Mouse (Mus musculus): ENCODE measurements at regions not wholly inside any gene's neighbourhood (a gene's known extent, or its start where the extent isn't known, plus 50 kb on each side); places are given as distances from the start of the nearest gene placed in this dataset.

DNA sequence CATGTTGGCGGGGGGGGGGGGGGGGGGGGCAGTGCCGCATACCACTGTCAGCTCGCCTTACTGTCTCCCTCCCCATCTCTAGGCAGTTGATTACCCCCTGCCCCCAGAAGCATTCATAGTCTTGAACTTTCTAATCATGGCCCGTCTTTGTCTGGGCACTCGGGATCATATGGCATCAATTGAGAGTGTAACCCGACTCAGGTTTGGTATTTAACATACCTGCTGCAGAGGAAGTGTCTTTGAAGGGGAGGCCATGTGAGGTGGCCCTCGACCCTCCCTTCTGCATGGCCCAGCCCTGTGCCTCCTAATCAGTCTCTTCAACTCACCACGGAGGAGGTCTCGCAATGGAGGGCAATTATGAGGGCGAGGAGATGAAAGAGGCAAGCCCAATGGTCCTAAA is 286.5 kb downstream of the Mycn start:
- no peak for TF ChIP-seq GATA1 (IDR thresholded peaks at IDR 0.05; ENCODE audit: low read length)

DNA sequence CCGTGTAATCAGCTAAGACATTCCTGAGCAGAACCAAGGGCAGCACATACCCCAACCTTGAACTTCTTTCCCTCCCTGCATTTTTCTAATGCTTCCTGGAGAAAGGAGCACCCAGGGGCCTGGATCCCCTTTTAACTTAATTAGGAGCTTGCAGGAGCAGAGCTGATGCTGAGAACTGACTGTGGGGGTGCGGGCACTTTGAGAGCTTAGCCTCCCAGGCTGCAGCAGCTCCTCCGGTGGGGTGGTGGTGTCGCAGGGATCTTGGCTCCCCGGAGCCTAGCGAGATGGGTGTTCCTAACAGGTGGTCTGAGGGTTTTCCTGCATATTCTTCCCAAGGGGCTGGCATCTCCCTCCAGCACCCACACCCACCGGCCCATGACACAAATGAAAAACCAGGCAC is 289.4 kb downstream of the Mycn start:
- TF ChIP-seq GATA1 (IDR thresholded peaks at IDR 0.05; ENCODE audit: low read length): no peak

DNA sequence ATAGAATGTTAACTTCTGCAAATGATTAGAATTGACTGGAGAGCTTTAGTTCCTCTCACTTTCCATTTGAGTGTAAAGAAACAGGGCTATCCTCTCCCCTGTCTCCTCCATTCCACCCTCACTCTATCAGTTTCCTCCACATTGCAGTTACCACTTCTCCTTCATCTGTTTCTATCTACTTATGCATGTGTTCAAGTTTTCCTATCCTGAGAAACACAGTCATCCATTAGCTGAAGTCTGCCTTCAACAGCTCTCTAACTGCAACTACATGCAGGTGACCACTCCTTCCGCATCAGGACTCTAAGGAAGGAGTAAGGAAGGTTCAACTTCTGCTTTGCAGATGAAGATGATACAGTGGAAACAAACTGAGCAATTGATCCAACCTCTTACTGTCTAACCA is 291.4 kb downstream of the Mycn start:
- TF ChIP-seq GATA1 (IDR thresholded peaks at IDR 0.05; ENCODE audit: low read length): no peak

DNA sequence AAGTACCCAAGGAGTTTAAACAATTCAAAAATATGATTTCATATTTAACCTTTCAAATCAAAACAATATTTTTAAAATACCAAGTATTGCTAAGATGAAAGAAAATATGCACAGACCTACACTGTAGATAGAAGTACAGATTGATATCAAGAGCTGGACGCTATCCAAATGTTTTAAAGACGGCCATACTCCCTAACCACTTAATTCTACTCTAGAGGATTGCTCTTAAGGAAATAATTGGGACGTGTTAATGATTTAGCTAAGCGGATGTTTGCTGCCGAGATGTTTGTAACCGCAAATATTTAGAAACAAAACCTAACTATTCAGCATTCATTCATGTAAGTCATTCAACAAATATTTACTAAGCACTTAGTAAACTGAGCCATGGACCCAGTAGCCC is 294.2 kb downstream of the Mycn start:
- TF ChIP-seq GATA1 (IDR thresholded peaks at IDR 0.05; ENCODE audit: low read length): no peak

DNA sequence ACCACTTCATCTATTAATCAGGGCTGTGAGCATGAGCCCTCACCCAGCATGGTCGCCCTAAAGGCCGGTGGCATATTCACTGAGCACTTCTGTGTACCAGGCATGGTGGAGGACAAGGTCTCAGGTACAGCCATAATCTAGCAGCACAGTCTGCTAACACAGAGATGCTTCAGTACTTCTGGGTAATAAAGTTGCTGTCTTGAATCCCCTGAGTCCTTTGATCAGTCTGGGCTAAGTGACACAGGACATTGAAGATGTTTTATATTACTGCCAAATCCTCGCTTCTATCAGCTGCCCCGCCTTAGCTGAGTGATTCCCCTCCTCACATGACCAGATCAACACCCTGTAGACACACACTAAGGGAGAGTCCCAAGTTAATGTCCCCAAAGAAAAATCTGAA is 296.5 kb downstream of the Mycn start:
- no peak for TF ChIP-seq GATA1 (IDR thresholded peaks at IDR 0.05; ENCODE audit: low read length)

DNA sequence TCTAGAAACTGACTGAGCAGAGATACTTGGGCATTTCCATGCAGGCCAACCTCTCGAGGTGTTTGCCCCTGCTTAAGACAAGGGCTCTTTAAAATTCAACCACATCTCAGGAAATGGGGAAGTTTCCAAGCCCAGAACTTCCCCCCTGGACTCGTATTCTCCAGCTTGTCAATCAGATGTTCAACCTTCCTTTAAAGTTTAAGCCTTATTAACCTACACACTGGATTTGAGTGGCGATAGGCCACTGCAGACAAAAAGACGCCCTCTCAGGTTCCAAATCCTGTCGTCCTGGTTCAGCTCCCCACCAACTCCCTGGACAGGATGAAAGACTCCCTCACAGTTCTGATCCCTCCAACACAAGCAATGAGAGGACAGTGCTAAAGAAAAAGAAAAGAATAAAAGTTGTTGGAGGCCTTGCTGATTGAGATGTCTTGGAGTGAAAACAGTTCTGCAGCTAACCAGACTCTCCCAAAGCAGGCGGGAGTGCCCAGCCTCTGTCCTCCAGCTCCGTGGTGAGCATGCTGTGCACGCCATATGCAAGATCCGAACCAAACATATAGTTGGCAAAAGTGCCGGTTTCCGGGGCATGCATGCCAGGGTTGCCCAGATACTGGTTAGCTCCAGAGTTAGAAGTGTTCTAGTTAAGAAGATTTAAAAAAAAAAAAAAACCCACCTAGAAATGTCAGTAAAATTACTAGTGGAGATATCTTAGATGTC is 298.3 kb downstream of the Mycn start:
- no peak for TF ChIP-seq GATA1 (IDR thresholded peaks at IDR 0.05; ENCODE audit: low read length)

DNA sequence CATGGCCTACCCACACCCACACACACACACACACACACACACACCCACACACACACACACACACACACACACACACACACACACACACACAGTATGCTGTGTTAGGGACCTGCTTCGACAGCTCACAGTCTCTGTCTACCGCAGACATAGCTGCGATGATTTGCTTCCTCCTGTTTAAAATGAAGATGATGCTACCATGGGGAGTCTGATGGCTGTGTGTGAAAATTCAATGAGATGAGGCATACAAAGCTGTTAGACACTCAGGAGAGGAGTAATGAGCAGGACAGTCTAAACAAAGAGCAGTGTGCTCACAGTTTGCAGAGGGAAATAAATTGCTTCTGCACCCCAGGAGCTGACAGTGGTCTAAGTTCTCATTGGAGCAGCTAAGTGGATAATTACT is 306.4 kb downstream of the Mycn start:
- TF ChIP-seq GATA1 (IDR thresholded peaks at IDR 0.05; ENCODE audit: low read length): no peak

DNA sequence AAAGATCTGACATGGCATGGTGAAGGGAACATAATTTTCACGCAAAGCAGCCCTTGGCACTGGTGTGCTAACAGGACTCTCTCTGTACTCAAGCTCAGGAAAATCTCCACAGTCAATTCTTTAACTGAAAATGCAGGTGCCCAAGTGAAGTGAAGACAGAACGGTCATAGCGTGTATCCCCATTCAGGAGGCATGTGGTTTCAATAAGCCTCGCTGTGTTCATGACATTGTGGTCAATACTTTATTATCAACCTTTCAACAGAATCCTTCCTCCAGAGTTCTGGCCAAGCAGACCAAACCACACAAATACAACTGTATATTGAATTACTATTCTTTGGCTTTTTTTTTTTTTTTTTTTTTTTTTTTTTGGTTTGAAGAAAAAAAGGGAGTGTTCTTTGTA is 314.1 kb downstream of the Mycn start:
- no peak for TF ChIP-seq GATA1 (IDR thresholded peaks at IDR 0.05; ENCODE audit: low read length)

DNA sequence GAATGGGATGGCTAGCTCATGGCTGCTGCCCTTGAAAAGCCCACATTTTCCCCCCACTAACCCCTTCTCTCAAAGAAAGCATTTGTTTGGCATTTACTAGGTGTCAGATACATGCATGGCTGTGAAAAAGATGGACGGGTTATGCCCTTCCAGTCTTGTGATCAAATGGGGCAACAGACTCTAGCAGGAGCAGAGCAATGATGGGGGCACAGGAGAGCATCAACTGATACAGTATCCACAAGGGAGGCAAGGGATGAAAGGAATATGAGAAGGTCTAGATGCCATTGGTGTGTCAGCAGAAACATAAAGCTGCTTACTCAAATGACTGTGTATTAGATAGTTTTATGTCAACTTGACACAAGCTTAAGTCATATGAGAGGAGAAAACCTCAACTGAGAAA is 315.9 kb downstream of the Mycn start:
- TF ChIP-seq GATA1 (IDR thresholded peaks at IDR 0.05; ENCODE audit: low read length): no peak

DNA sequence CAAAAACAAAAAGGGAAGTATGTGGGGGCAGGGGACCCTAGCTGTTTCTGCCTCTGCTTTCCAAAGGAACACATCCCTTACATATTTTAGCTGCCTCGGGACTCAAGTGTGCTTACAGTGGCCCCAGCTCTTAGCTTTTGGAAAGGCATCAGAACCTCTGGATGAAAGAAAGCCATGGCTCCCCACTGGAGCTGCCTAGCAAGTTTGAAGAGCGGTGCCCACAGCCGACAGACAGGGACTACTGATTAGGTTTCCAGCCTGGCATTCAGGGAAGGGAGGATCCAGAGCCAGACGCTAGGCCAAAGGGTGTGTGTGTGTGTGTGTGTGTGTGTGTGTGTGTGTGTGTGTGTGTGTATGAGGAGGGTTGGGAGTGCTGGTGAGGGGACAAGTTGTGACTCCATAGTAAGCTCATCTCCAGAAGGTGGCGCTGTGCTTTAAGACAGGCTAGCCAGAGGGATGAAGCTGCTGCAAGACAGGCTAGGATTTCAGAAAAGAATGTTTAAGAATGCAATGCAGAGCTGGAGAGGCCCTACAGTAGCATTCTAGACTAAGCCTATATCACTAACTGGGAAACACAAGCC is 318.9 kb downstream of the Mycn start:
- no peak for TF ChIP-seq GATA1 (IDR thresholded peaks at IDR 0.05; ENCODE audit: low read length)

DNA sequence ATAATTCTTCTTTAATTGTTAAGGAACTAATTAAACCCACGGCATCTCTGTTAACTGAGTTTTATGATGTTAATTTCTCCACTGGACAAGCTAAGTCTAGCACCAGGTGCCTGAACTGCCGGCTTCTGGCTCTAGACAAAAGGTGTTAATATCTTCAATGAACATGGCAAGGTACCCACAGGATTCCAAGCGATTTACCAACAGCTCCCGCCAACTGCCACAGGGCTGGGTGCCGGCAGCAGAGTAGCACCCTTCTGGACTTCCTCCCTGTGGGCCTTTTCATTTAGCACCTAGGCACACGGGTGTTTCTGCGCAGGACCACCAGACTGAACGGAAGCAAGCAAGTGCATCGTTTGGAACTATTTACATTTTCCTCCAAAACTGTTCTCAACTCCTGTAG is 320.2 kb downstream of the Mycn start:
- no peak for TF ChIP-seq GATA1 (IDR thresholded peaks at IDR 0.05; ENCODE audit: low read length)

DNA sequence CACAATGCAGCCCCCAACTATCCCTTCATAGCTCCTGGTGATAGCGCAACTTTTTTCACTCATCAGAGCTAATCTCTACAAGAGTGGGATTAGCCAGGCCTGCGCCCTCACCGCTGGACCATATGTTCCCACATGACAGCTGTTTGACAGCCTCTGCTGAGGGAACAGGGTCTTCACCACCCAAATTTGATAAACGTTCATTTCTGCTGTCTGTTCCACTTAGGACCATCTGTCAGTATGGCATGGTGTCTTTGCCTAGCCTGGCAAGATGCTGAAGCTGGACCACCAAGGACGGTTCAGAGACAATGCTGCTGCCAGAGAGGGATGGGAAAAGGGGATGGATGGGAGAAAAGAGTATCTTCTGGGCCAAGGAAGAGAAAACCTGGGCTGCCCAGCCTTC is 321.4 kb downstream of the Mycn start:
- TF ChIP-seq GATA1 (IDR thresholded peaks at IDR 0.05; ENCODE audit: low read length): no peak

DNA sequence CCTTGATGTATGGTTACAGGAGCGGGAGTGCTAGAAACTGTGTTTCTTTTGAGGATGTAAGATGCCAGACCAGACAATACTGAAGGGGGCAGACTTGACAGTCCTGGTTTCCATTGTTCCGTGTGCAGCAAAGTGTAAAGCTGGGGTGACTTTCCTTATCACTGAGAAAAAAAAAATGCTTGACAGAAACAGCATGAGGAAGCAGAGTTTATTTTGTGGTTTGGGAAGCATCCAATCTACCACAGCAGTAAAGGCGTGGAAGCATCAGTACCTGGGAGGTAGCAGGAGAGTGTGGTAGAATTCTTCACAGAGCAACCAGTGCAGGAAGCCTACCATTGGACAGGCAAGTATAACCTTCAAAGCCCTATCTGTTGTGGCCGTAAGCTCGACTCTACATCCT is 322.3 kb downstream of the Mycn start:
- no peak for TF ChIP-seq GATA1 (IDR thresholded peaks at IDR 0.05; ENCODE audit: low read length)

DNA sequence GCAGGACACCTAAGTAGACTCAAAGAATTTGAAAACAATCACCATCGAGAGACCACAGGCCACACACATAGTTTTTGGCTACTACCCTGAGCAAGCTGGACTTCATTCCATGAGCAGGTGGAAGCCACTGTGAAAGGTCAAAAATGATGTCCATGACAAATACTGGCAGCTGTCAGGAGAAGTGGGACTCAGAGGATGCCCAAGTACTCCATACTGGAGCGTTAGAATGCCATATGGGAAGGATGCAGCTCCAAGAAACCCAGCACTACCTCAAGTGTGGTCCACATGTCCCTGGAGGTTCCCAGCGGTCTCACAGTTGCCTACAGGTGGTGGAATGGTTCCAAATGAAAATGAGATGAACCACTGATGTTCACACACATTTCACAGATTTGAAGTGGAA is 329.2 kb downstream of the Mycn start:
- TF ChIP-seq GATA1 (IDR thresholded peaks at IDR 0.05; ENCODE audit: low read length): no peak

DNA sequence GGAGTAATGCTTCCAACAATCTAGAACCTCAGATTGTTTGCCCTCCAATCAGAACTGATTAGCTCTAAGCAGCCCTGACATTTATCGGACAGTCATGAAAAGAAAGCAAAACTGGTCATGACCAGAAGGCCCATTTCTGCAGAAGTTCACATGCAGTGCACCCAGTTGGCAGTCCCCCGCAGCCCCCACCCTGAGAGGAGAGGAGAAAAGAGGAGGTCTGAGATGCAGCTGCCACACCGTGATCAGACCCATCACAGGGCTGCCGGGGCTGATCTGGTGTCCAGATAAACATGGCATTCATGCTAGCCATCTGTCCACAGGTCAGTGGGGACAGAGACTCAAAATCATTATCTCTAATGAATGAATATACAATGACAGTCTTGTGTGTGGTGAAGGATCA is 330.9 kb downstream of the Mycn start:
- TF ChIP-seq GATA1 (IDR thresholded peaks at IDR 0.05; ENCODE audit: low read length): no peak

DNA sequence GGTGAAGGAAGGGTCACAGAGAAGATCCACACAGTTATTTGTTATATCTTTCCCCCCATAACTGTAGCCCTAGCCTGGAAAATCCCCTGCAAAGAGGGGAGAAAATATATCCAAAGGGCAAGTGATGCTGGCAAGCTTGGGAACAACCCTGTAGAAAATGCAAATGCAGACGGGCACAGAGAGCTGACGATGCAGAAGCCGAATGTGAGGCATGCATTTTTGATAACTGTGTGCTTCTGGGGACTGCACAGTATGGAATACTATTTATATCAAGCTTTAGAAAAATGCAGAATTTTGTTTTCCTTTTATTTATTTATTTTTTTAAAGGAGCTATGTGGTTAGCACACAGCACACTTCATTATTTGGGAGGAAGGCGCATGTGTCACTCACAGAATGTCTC is 333.7 kb downstream of the Mycn start:
- TF ChIP-seq GATA1 (IDR thresholded peaks at IDR 0.05; ENCODE audit: low read length): no peak

DNA sequence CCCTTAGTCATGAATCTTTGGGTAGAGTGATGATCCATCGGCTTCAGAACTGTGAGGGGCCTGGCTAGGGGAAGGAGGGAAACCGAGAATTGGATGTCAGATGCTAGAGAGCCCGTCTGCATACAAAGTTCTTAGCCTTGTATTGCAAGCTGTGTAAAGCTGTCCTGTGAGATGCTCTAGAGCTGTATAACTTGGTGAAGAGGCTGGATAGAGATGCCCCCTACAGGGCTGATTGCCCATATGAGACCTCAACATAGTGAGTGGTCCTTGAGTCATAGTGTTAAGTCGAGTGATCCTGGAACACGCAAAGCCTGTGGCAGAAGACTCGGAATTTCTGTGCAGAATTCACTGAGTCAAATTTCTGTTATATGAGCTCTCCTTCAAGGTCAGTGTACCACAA is 334.8 kb downstream of the Mycn start:
- TF ChIP-seq GATA1 (IDR thresholded peaks at IDR 0.05; ENCODE audit: low read length): no peak

DNA sequence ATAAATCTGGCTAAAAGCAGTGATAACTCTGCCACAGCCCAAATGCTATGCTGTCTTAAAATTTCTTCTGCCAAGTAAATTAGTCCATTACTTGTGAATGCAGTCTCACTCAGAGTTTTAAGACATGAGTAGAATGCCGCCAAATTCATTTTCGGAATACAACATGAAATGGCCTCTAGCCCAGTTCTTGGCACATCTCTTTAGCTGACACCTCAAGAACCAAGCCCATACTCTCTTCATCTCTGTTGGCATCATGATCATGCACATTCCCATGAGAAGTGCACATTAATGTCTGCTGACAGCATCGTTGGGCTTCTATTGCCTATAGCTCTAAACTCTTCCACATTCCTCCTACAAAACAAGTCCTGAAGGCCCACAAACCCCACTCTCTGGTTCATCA is 336.2 kb downstream of the Mycn start:
- TF ChIP-seq GATA1 (IDR thresholded peaks at IDR 0.05; ENCODE audit: low read length): no peak
